Mouse (Mus musculus): ENCODE data around the gene Prl3c1. TPM values are rescaled to one million over a fixed set of nuclear protein-coding genes. Genes with fewer than 3 reads are reported as not detected.
"Not testable (repeated sequence)": the region's sequence is repeated elsewhere in the genome, so short reads cannot be mapped to it uniquely, and the experiment has no call there.

The Prl3c1 gene
- not detected for total RNA-seq (2021)

DNA sequence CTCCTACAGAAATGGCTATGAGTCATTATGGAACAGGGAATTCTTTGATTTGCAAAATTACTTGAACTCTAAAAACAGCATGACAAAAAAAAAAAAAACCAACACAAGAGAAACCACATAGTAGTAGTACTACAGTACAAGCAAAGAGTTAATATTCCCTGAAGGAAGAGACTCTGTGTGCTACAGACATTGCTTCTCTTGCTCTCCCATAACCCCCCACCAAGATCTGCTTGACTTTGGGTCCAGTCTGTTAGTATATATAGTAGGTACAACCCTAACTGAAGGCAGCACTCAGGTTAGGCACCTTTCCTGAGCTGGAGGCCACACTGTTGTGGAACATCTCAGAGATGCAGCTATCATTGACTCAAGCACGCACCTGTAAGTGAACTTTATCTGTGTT is at the start of gene Prl3c1:
TSS of gene Prl3c1 (plus strand) at position 301 of the 400 bp plus-strand sequence.
- DNase-seq (ENCODE audit: low spot score), result no peak
- intact Hi-C loops (cut with DNase I), result no loop called here

DNA sequence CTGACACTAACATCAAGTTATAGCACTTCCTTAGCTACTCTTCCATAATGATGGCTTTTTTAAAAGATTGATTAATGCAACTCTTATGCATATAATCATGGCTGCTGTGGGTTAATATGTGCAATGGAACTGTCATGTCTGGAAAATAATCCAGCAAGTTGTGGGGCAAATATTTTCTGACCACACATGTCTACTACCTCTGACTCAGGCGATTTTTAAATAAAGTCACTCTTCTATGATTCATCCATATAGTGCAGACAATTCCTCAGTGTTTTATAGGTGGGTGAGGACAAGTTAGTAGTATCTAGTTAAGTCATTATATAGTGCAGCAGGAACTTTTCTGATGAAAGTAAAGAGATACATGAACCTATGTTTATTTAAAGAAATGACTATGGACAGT is 48.2 kb upstream of the Prl3c1 start:
- intact Hi-C loops (cut with DNase I), result no loop called here
- DNase-seq (ENCODE audit: low spot score), result no peak

DNA sequence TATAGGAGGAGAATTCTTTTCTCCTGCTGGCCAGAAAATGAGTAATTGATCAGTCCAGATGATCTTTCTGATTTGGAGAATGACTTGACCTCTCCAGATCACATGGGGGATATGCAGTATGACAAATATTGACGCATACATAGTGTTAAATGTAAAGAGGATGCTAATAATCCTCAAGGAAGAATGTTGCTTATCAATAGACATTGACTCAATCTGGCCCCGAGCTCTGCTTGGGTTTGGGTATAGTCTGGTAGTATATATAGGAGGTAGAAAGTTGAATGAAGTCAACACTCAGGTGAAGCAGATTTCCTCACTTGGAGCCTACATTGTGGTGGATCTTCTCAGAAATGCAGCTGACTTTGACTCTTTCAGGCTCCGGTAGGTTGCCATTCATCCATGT is 40.0 kb upstream of the Prl3c1 start, which contains the start of gene Prl3d3:
TSS of gene Prl3d3 (plus strand) at position 301 of the 400 bp plus-strand sequence.
- intact Hi-C loops (cut with DNase I); DNase-seq (ENCODE audit: low spot score): not testable (repeated sequence)

GRCm38 (mm10) chr13:27241547-27241946 is 45.1 kb downstream of the Prl3c1 start, which contains the start of gene Prl3b1:
Prl3b1 (plus strand) TSS chr13:27241847.
- intact Hi-C loops (cut with DNase I), result no loop called here
- DNase-seq (ENCODE audit: low spot score), result no peak

Other genes with a start within 250 kb of the Prl3c1 start
- not detected for gene Prl, start 139.1 kb upstream of the Prl3c1 start, total RNA-seq (2021)
- not detected for gene Prl3d1, start 102.5 kb upstream of the Prl3c1 start, total RNA-seq (2021)
- gene Prl3d2, start 75.0 kb upstream of the Prl3c1 start, total RNA-seq (2021), result not detected
- gene Prl3d3, start 39.9 kb upstream of the Prl3c1 start, total RNA-seq (2021), result not detected
- not detected for gene Prl3b1, start 45.2 kb downstream of the Prl3c1 start, total RNA-seq (2021)
- not detected for gene Prl3a1, start 62.8 kb downstream of the Prl3c1 start, total RNA-seq (2021)
- gene Prl6a1, start 116.0 kb downstream of the Prl3c1 start, total RNA-seq (2021), result not detected
- not detected for gene Prl8a2, start 149.0 kb downstream of the Prl3c1 start, total RNA-seq (2021)
- gene Prl2b1, start 194.2 kb downstream of the Prl3c1 start, total RNA-seq (2021), result not detected
- not detected for gene Prl8a6, start 242.0 kb downstream of the Prl3c1 start, total RNA-seq (2021)